Mouse (Mus musculus): Measurements from ENCODE around the gene Cdipt.

Gene Cdipt

GRCm38 (mm10) chr7:126975950-126976866, 494 bp downstream of the Cdipt start, which contains the start of gene Cdiptos:
Gene Cdiptos (minus strand): TSS chr7:126976098.
- peak; percentile 89 to 95 for DNase-seq (ENCODE audit: low spot score in 2 of 2)

GRCm38 (mm10) chr7:126976878-126977459, 1.3 kb downstream of the Cdipt start:
- no peak for DNase-seq (ENCODE audit: low spot score in 2 of 2)

DNA sequence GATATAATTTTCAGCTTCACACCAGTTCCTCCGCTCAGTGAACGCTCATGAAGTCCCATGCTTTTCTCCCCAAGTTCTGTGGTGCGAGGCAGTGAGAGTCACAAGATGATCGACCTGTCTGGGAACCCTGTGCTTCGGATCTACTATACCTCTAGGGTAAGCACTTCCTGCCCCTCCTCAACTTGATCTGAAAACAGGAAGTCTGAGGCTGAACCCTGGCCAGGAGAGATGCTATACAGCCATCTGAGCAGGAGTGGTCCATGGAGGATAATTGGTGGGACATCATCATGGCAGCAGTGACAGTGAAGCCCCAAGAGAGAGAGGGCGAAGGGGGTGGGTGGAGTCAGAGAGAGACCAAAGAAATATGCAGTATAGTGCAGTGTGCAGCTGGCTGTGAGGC, 3.1 kb downstream of the Cdipt start:
- DNase-seq (ENCODE audit: low spot score in 2 of 2): no peak

GRCm38 (mm10) chr7:126981601-126982000, 5.9 kb downstream of the Cdipt start:
- DNase-seq (ENCODE audit: low spot score in 2 of 2): no peak

DNA sequence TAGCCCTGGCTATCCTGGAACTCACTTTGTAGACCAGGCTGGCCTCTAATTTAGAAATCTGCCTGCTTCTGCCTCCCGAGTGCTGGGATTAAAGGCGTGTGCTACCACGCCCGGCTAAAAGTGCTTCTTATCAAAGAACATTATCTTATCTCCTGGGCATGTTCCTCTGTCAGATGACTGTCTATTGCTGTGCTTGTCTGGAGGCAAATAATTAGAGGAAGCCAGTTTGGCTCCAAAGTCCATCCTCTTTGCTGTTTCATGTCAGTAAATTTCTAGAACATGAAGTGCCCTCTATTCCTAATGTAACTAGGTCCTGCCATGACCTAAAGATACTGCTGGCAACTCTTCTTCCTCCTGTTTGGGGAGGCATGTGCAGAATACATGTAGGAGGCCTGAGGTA, 6.3 kb downstream of the Cdipt start:
- DNase-seq (ENCODE audit: low spot score in 2 of 2): no peak

GRCm38 (mm10) chr7:126983113-126983512, 7.4 kb downstream of the Cdipt start:
- no peak for DNase-seq (ENCODE audit: low spot score in 2 of 2)

DNA sequence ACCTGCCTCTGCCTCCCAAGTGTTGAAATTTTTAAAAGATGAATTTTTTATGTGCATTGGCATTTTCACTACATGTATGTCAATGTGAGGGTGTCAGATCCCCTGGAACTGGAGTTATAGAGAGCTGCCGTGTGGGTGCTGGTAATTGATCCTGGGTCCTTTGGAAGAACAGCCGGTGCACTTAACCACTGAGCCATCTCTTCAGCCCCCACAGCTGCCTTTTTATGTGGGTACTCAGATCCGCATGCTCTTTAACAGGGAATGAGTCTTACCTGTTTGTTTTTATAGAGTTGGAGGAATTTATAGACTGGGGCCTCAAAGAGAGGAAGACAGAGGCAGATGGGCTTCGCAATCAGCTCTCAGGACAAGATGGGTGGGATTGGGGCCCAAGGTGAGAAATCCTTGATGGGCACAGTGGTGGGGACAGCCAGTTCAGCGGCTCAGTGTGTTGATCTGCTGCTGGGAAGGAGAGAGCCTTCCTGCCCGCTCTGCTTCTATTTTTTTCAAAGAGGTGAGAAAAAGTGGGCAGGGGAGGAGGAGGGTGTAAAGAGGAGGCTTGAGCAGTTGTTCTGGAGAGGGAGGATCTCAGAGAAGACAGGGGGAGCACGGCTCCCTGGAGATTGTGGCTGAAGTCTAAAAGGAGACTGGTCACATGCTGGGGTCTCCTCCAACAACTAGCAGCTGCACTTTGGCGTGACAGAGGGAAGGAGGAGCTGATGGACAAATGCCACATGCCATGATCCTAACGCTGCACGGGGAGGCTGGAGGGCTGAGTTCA, 9.1 kb downstream of the Cdipt start:
- DNase-seq (ENCODE audit: low spot score in 2 of 2): no peak

DNA sequence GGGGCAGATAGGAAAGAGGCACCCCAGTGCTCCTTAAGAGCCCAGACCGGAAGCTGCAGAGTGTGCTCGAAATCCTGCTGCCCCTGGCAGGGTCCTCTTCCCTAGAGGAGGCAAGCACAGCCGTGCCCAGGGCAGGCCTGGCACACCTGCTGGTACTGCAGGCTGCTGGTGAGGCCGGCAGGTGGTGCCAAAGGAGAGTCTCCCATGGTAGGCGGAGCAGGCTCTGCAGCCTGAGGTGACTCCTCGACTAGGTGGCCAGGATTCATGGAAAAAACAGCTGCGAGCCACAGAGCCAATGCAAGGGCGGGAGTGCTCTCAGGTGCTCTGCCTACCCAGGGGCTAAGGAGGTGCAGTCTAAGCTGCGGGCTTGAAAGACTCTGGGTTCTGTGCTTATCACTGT, 10.6 kb downstream of the Cdipt start:
- peak in 1 of 2 experiments; percentile 32 for DNase-seq (ENCODE audit: low spot score in 2 of 2)

DNA sequence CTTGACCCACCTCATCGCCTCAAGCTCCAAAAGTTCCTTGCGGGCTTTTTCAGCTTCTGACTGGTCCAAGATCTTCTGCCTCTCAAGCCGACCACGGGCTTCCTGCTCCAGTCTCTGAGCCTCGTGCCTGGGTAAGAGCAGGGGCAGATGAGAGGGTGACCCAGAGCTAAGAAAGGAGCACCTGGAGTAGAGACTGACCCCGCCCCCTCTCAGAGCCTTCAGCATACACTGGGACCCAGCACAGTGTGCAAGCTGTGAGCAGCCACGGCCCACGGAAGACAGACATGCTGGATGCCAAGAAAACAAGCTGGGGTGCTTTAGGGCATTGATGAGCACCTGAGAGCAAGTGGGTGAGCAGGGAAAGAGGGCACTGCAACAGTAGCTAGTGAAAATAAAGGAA, 13.1 kb downstream of the Cdipt start:
- no peak for DNase-seq (ENCODE audit: low spot score in 2 of 2)

- DNase-seq (ENCODE audit: low spot score in 2 of 2): no peak
These were observed 20.7 kb downstream of the Cdipt start for GRCm38 (mm10) chr7:126996449-126996848.

GRCm38 (mm10) chr7:126999568-126999967, 23.9 kb downstream of the Cdipt start:
- no peak for DNase-seq (ENCODE audit: low spot score in 2 of 2)

DNA sequence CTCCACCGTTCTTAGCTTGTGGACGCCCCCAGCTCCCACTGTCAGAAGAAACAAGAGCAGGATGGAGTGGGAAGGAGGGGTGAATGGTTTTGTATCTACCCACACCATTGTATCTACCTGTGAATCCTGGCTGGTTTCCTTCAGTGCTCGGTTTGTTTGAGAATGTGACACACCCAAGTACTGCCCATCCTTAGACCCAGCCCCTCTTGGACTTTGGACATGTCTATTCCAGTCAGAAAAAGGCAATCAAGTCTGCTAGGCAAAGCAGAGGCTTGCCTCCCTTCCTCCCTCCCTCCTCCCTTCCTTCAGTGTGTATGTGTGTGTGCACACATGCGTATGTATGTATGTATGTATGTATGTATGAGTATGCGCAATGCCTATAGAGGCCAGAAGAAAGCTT, 27.9 kb downstream of the Cdipt start:
- DNase-seq (ENCODE audit: low spot score in 2 of 2): no peak

DNA sequence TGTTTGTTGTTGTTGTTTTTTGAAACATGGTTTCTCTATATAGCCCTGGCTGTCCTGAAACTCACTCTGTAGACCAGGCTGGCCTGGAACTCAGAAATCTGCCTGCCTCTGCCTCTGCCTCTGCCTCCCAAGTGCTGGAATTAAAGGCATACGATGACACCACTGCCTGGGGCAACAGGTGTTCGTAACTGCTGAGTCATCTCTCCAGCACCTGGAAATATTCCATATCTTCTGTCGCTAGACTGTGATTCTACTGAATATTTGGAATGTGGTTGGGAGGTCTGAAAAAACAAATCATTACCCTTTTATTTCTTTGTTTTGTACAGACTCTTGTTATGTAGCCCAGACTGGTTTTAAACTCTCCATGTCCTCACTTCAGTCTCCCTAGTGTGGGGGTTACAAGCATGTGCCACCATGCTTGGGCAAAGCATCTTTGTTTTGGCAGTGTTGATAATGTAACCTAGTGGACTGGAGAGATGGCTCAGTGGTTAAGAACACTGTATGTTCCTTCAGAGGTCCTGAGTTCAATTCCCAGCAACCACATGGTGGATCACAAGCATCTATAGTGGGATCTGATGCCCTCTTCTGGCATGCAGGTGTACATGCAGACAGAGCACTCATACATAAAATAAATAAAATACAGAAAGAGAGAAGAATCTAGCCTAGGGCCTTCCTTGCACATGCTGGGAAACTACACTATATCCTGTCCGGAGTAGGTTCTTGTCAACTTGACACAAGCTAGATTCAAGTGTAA, 28.6 kb downstream of the Cdipt start:
- DNase-seq (ENCODE audit: low spot score in 2 of 2): no peak

GRCm38 (mm10) chr7:127007313-127008024, 31.8 kb downstream of the Cdipt start:
- DNase-seq (ENCODE audit: low spot score in 2 of 2): no peak

- peak in 1 of 2 experiments; percentile 57 for DNase-seq (ENCODE audit: low spot score in 2 of 2)
These were observed 32.7 kb downstream of the Cdipt start for GRCm38 (mm10) chr7:127008239-127009019.

- DNase-seq (ENCODE audit: low spot score in 2 of 2): no peak
These were observed 33.8 kb downstream of the Cdipt start for GRCm38 (mm10) chr7:127009307-127010085.

GRCm38 (mm10) chr7:127011051-127011450, 35.3 kb downstream of the Cdipt start:
- DNase-seq (ENCODE audit: low spot score in 2 of 2): no peak

- no peak for DNase-seq (ENCODE audit: low spot score in 2 of 2)
These were observed 36.0 kb downstream of the Cdipt start for GRCm38 (mm10) chr7:127011717-127012116.

GRCm38 (mm10) chr7:127012374-127012773, 36.7 kb downstream of the Cdipt start:
- no peak for DNase-seq (ENCODE audit: low spot score in 2 of 2)

All from frontal cortex, postnatal 10 days (tissue).